Mouse (Mus musculus) stomach, postnatal 0 days (tissue): ENCODE results near the gene Gjb4. TPM values are rescaled to one million over a fixed set of nuclear protein-coding genes. Genes with fewer than 3 reads are reported as not detected.

Experiments used
- ATAC-seq: fragments of 200-750 bp; cut with Nextera tagmentation; 2 replicates; pipeline ENCODE4 v1.8.0; 2017; ENCODE audit not compliant: low FRiP score, low TSS enrichment
- DNase-seq: peaks from one replicate; pipeline ENCODE4 v3.0.0-alpha.2; 2016; ENCODE audit warnings: low spot score
- H3K27ac ChIP-seq: fragments of 300-500 bp; sonication (generic); replicated peaks from 2 replicates; pipeline ENCODE4 v1.5.1; 2014; ENCODE audit warnings: mild to moderate bottlenecking, control low read depth
- H3K27me3 ChIP-seq: fragments of 300-500 bp; sonication (generic); 2 replicates; pipeline ENCODE4 v1.6.1; 2014; ENCODE audit warnings: low read length; ENCODE audit not compliant: control insufficient read depth, insufficient read depth
- H3K36me3 ChIP-seq: fragments of 300-500 bp; sonication (generic); 2 replicates; pipeline ENCODE4 v1.6.1; 2014; ENCODE audit warnings: low read length, mixed read lengths; ENCODE audit not compliant: control insufficient read depth, insufficient read depth
- H3K4me1 ChIP-seq: fragments of 300-500 bp; sonication (generic); replicated peaks from 2 replicates; pipeline ENCODE4 v1.6.1; 2014; ENCODE audit warnings: antibody characterized with exemption; ENCODE audit not compliant: control insufficient read depth, insufficient read depth
- H3K4me2 ChIP-seq: fragments of 300-500 bp; sonication (generic); replicated peaks from 2 replicates; pipeline ENCODE4 v1.6.1; 2014; ENCODE audit warnings: low read depth, mild to moderate bottlenecking, control low read depth, moderate library complexity
- H3K4me3 ChIP-seq: fragments of 300-500 bp; sonication (generic); 2 replicates; pipeline ENCODE4 v1.5.1; 2014; ENCODE audit warnings: low read depth, low read length, control low read depth
- H3K9ac ChIP-seq: fragments of 300-500 bp; sonication (generic); 2 replicates; pipeline ENCODE4 v1.6.1; 2014; ENCODE audit warnings: mild to moderate bottlenecking, low read length, control low read depth, mixed read lengths
- H3K9me3 ChIP-seq: fragments of 300-500 bp; sonication (generic); 2 replicates; pipeline ENCODE4 v1.6.1; 2016; ENCODE audit warnings: low read length; ENCODE audit not compliant: control insufficient read depth
- CTCF ChIP-seq: IDR thresholded peaks from 2 replicates; pipeline ENCODE4 v1.5.1; 2016; ENCODE audit warnings: antibody characterized with exemption, low read depth, mild to moderate bottlenecking, moderate library complexity
- EP300 ChIP-seq: optimal IDR thresholded peaks from 2 replicates; pipeline ENCODE3; 2016; ENCODE audit warnings: antibody characterized with exemption
- WGBS: fragments of 180-500 bp; shearing (Covaris S2); extraction: QIAGEN DNeasy Blood & Tissue Kit; methylation state at CpG from one replicate; pipeline ENCODE4 v1.1.7; 2014; 5-methylcytosine and 5-hydroxymethylcytosine counted together
- polyA plus RNA-seq: library from polyadenylated mRNA; unstranded; fragments of >200 nt; fragmentation: Nextera tagmentation; extraction: Ambion mirVana; gene quantifications from 2 replicates; pipeline ENCODE4 v1.2.1, GENCODE M21; 2015

Gjb4 gene
- 1.7 and 2.0 TPM in 2 replicates for polyA plus RNA-seq

GRCm38 (mm10) chr4:127353951-127354438 is at the start of gene Gjb4:
Gene Gjb4 (minus strand): TSS chr4:127354081.
- no peak for TF ChIP-seq CTCF
- TF ChIP-seq EP300, result no peak
- no peak within 1 kb of the TSS for H3K9ac ChIP-seq
- no peaks in the 10 kb centered on the region for H3K27me3 ChIP-seq
- WGBS, result 46% methylated on average over 8 of the region's 8 CpGs
- DNase-seq (no peak), ATAC-seq (0 out of 2 replicates have a peak, but pooled peaks have one; percentile 20)
- H3K4me3 ChIP-seq, result no peak within 1 kb of the TSS
- no peaks in the 10 kb centered on the region for H3K4me1 ChIP-seq
- H3K36me3 ChIP-seq, result no peaks in the 10 kb centered on the region
- H3K9me3 ChIP-seq, result no peaks in the 10 kb centered on the region
- H3K27ac ChIP-seq, result no peak within 1 kb of the TSS
- H3K4me2 ChIP-seq, result no peak within 1 kb of the TSS; the same call in 1 of the 2 replicates

- Histone ChIP-seq H3K9me3 (no peaks in the 10 kb centered on the region), H3K9ac (no peak overlapping the region), H3K27ac (no peak overlapping the region), H3K4me3 (no peak overlapping the region), H3K36me3 (no peaks in the 10 kb centered on the region), H3K4me2 (no peak overlapping the region), H3K27me3 (no peaks in the 10 kb centered on the region), H3K4me1 (no peaks in the 10 kb centered on the region)
- no peak for DNase-seq
- TF ChIP-seq EP300 (no peak), CTCF (no peak)
- 65% methylated on average over 3 of the region's 3 CpGs for WGBS
- no peak for ATAC-seq
Measured at GRCm38 (mm10) chr4:127402614-127403013, 48.7 kb upstream of the Gjb4 start.

- H3K4me1 ChIP-seq, result no peaks in the 10 kb centered on the region
- H3K9me3 ChIP-seq, result no peaks in the 10 kb centered on the region
- no peak for ATAC-seq
- TF ChIP-seq CTCF (no peak), EP300 (no peak)
- no peak overlapping the region for H3K4me3 ChIP-seq
- no peak overlapping the region for H3K9ac ChIP-seq
- no peaks in the 10 kb centered on the region for H3K27me3 ChIP-seq
- no peak overlapping the region for H3K27ac ChIP-seq
- DNase-seq, result no peak
- H3K36me3 ChIP-seq, result no peaks in the 10 kb centered on the region
- WGBS, result 89% methylated on average over 4 of the region's 4 CpGs
- H3K4me2 ChIP-seq, result no peak overlapping the region
Measured at GRCm38 (mm10) chr4:127402166-127402565, 48.3 kb upstream of the Gjb4 start.

GRCm38 (mm10) chr4:127400165-127401145 is 46.6 kb upstream of the Gjb4 start:
- no peaks in the 10 kb centered on the region for H3K27me3 ChIP-seq
- no peak for ATAC-seq

GRCm38 (mm10) chr4:127395591-127395990 is 41.7 kb upstream of the Gjb4 start:
- DNase-seq, result no peak
- 57% methylated on average over 4 of the region's 4 CpGs for WGBS
- no peak overlapping the region for H3K4me3 ChIP-seq
- H3K27me3 ChIP-seq, result no peaks in the 10 kb centered on the region
- H3K9me3 ChIP-seq, result no peaks in the 10 kb centered on the region
- H3K27ac ChIP-seq, result no peak overlapping the region
- TF ChIP-seq CTCF, result no peak
- no peak for TF ChIP-seq EP300
- no peak overlapping the region for H3K9ac ChIP-seq
- H3K36me3 ChIP-seq, result no peaks in the 10 kb centered on the region
- no peak for ATAC-seq
- H3K4me2 ChIP-seq, result no peak overlapping the region
- H3K4me1 ChIP-seq, result no peaks in the 10 kb centered on the region

More at GRCm38 (mm10) chr4:127400165-127401145, 46.6 kb upstream of the Gjb4 start:
- Histone ChIP-seq H3K9ac (no peak overlapping the region), H3K36me3 (no peaks in the 10 kb centered on the region), H3K4me3 (no peak overlapping the region), H3K4me2 (no peak overlapping the region), H3K9me3 (no peaks in the 10 kb centered on the region), H3K4me1 (no peaks in the 10 kb centered on the region), H3K27ac (no peak overlapping the region)
- TF ChIP-seq EP300 (no peak), CTCF (no peak)
- no peak for DNase-seq
- WGBS, result 58% methylated on average over 11 of the region's 11 CpGs

GRCm38 (mm10) chr4:127389645-127390044 is 35.8 kb upstream of the Gjb4 start:
- Histone ChIP-seq H3K4me2 (no peak overlapping the region), H3K9me3 (no peaks in the 10 kb centered on the region), H3K27me3 (no peaks in the 10 kb centered on the region), H3K4me3 (no peak overlapping the region), H3K4me1 (no peaks in the 10 kb centered on the region), H3K27ac (no peak overlapping the region), H3K9ac (no peak overlapping the region), H3K36me3 (no peaks in the 10 kb centered on the region)
- TF ChIP-seq CTCF, result no peak
- TF ChIP-seq EP300, result no peak
- WGBS, result 14% methylated on average over 13 of the region's 13 CpGs
- no peak for DNase-seq
- ATAC-seq, result no peak
